Comparison of ENCODE assay signal across 8 mouse cellular contexts in the genomic region with DNA sequence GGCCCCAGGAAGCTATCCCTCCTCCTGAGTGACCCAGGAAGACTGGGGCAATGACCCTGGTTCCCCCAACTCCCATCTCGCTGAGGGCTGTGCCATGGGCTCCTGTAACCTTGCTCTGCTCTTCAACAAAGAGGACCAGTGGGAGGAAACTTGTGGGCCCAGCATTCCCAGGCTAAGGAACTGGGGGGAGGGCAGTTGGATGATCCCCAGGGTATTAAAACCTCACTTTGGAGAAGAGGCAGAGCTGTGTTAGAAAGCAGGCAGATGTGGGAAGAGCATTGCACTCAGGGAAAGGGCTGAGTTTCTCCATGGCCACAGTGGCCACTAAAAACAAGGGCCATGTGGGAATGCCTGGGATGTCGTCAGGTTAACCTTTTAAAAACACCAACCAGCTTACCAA.
DNase-seq lines count a peak whose midpoint lies in the region; ATAC-seq and TF ChIP-seq lines count a peak whose summit lies in the region.
"Had no signal": no experiment of that assay in that cellular context is flagged by ENCODE, and none has a peak within 500 bp of the region (broad histone marks: within the 10 kb centered on the region; RNA-seq: fewer than 3 reads in every experiment).

No protein-coding gene starts in this region.

- no peak for TF ChIP-seq CTCF in testis, adult 2 months (IDR thresholded peaks at IDR 0.05; ENCODE audit: control insufficient read depth, insufficient read depth, insufficient replicate concordance, low read depth, low read length)

- no peak for TF ChIP-seq POLR2A in testis, adult 2 months (IDR thresholded peaks at IDR 0.05; ENCODE audit: control insufficient read depth, low read depth, low read length)

- no peaks in the 10 kb centered on the region for H3K9me3 ChIP-seq in heart, embryonic 15.5 days (replicated peaks)
- H3K9me3 ChIP-seq in liver, embryonic 13.5 days (replicated peaks) = no peaks in the 10 kb centered on the region

- H3K4me2 ChIP-seq in heart, embryonic 15.5 days = peak overlapping the region; percentile 40
- H3K4me2 ChIP-seq in liver, embryonic 13.5 days = no peak overlapping the region

- H3K9ac ChIP-seq in heart, embryonic 15.5 days = peak overlapping the region; percentile 30; the same call in 1 of the 2 replicates
- H3K9ac ChIP-seq in liver, embryonic 13.5 days = no peak overlapping the region

- ATAC-seq in heart, embryonic 15.5 days (replicated peaks; ENCODE audit: insufficient number of reproducible peaks, insufficient read depth, low FRiP score, low read depth) = no peak
- no peak for ATAC-seq in liver, embryonic 13.5 days (ENCODE audit: low read depth)

- no peak overlapping the region for H3K4me3 ChIP-seq in testis, adult 2 months (ENCODE audit: control insufficient read depth, low read depth, low read length)
- H3K4me3 ChIP-seq in heart, embryonic 15.5 days = no peak overlapping the region
- H3K4me3 ChIP-seq in liver, embryonic 13.5 days (replicated peaks) = no peak overlapping the region

- H3K27me3 ChIP-seq in testis, adult 2 months (ENCODE audit: control insufficient read depth, insufficient read depth, low read length) = no peaks in the 10 kb centered on the region
- H3K27me3 ChIP-seq in heart, embryonic 15.5 days = no peaks in the 10 kb centered on the region
- no peaks in the 10 kb centered on the region for H3K27me3 ChIP-seq in liver, embryonic 13.5 days

- no peak for DNase-seq in testis, postnatal 14 days (ENCODE audit: low spot score)
- no peak for DNase-seq in liver, embryonic 13.5 days
- no peak for DNase-seq in left cerebral cortex, postnatal 36 days (ENCODE audit: low spot score in 2 of 2)
- DNase-seq in left cerebral cortex, adult 9 months (ENCODE audit: low spot score in 2 of 2) = no peak
- DNase-seq in adrenal gland, adult (ENCODE audit: inconsistent age in 2 of 2, low spot score in 1 of 2) = no peak
- DNase-seq: gastrocnemius, postnatal 25 days had no signal

- H3K27ac ChIP-seq in testis, adult 2 months (ENCODE audit: control insufficient read depth, insufficient read depth, low read depth, low read length) = peak overlapping the region; percentile 36; the same call in 1 of the 2 replicates
- H3K27ac ChIP-seq in heart, embryonic 15.5 days = peak overlapping the region; percentile 95
- peak overlapping the region; percentile 68 for H3K27ac ChIP-seq in liver, embryonic 13.5 days

- intact Hi-C loops in left cerebral cortex, postnatal 36 days (cut with DNase I) = no loop called here

- H3K36me3 ChIP-seq in testis, adult 2 months (ENCODE audit: control insufficient read depth, insufficient read depth, low read length) = no peaks in the 10 kb centered on the region
- H3K36me3 ChIP-seq in heart, embryonic 15.5 days = peaks cover 2% of the 10 kb centered on the region; the same call in 1 of the 2 replicates
- H3K36me3 ChIP-seq in liver, embryonic 13.5 days = no peaks in the 10 kb centered on the region; the same call in 1 of the 2 replicates

- peaks cover 4% of the 10 kb centered on the region for H3K4me1 ChIP-seq in testis, adult 2 months (ENCODE audit: control insufficient read depth, insufficient read depth, low read length)
- H3K4me1 ChIP-seq in heart, embryonic 15.5 days (replicated peaks) = peaks cover 70% of the 10 kb centered on the region
- H3K4me1 ChIP-seq in liver, embryonic 13.5 days (replicated peaks) = peaks cover 36% of the 10 kb centered on the region

- WGBS in heart, embryonic 15.5 days = 45% methylated on average over 2 of the region's 2 CpGs
- WGBS in liver, embryonic 13.5 days (ENCODE audit: insufficient replicate concordance) = 49% methylated on average over 2 of the region's 2 CpGs

Comparison
In these comparisons a context has a peak if more than half of its experiments do, and no peak if none do; other contexts are left out.
1. H3K27ac ChIP-seq: peak in every context shown above with its lines; median percentile 95 in heart, embryonic 15.5 days; 68 in liver, embryonic 13.5 days; 36 in testis, adult 2 months.